Mouse (Mus musculus) hindbrain, embryonic 14.5 days (tissue): ENCODE measurements at regions not wholly inside any gene's neighbourhood (a gene's known extent, or its start where the extent isn't known, plus 50 kb on each side); places are given as distances from the start of the nearest gene placed in this dataset.
"Not testable (repeated sequence)": the region's sequence is repeated elsewhere in the genome, so short reads cannot be mapped to it uniquely, and the experiment has no call there.

Experiments used
- ATAC-seq: fragments of 200-750 bp; cut with Nextera tagmentation; 2 replicates; pipeline ENCODE4 v1.8.0; 2017; ENCODE audit warnings: moderate number of reproducible peaks, mild to moderate bottlenecking, moderate TSS enrichment, moderate library complexity; ENCODE audit not compliant: low FRiP score
- DNase-seq: peaks from one replicate; pipeline ENCODE4 v3.0.0-alpha.2; 2015; ENCODE audit warnings: low spot score
- H3K27ac ChIP-seq: fragments of 300-500 bp; sonication (generic); 2 replicates; pipeline ENCODE4 v1.5.1; 2014; ENCODE audit warnings: mild to moderate bottlenecking, moderate library complexity
- H3K27me3 ChIP-seq: fragments of 300-500 bp; sonication (generic); 2 replicates; pipeline ENCODE4 v1.6.1; 2014; ENCODE audit warnings: mild to moderate bottlenecking, low read length, mixed read lengths; ENCODE audit not compliant: control insufficient read depth, insufficient read depth
- H3K36me3 ChIP-seq: fragments of 300-500 bp; sonication (generic); replicated peaks from 2 replicates; pipeline ENCODE4 v1.6.1; 2014; ENCODE audit not compliant: control insufficient read depth, insufficient read depth
- H3K4me1 ChIP-seq: fragments of 300-500 bp; sonication (generic); replicated peaks from 2 replicates; pipeline ENCODE4 v1.6.1; 2014; ENCODE audit warnings: antibody characterized with exemption, low read length, mixed read lengths; ENCODE audit not compliant: control insufficient read depth, insufficient read depth
- H3K4me2 ChIP-seq: fragments of 300-500 bp; sonication (generic); replicated peaks from 2 replicates; pipeline ENCODE4 v1.6.1; 2014; ENCODE audit warnings: mild to moderate bottlenecking, moderate library complexity
- H3K4me3 ChIP-seq: fragments of 300-500 bp; sonication (generic); replicated peaks from 2 replicates; pipeline ENCODE4 v1.5.1; 2014; ENCODE audit warnings: mild to moderate bottlenecking, low read length
- H3K9ac ChIP-seq: fragments of 300-500 bp; sonication (generic); 2 replicates; pipeline ENCODE4 v1.6.1; 2014
- H3K9me3 ChIP-seq: fragments of 300-500 bp; sonication (generic); 2 replicates; pipeline ENCODE4 v1.6.1; 2016; ENCODE audit warnings: low read length; ENCODE audit not compliant: control insufficient read depth
- WGBS: fragments of 180-500 bp; shearing (Covaris S2); extraction: QIAGEN DNeasy Blood & Tissue Kit; methylation state at CpG from one replicate; pipeline ENCODE4 v1.1.7; 2014; 5-methylcytosine and 5-hydroxymethylcytosine counted together

DNA sequence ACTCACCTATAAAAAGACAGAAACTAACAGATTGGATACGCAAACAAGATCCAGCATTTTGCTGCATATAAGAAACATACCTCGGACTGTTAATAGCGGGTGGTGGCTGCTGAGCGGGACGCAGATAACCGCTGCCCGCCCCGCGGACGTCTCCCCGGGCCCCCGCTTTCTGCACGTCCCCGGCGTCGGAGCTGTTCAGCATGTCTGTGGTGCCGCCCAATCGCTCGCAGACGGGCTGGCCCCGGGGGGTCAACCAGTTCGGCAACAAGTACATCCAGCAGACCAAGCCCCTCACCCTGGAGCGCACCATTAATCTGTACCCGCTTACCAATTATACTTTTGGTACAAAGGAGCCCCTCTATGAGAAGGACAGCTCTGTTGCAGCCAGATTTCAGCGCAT lies 682.4 kb upstream of the Agtr1b start:
- not testable (repeated sequence) for ATAC-seq, H3K27me3 ChIP-seq, H3K27ac ChIP-seq, H3K9me3 ChIP-seq, DNase-seq, H3K4me1 ChIP-seq, H3K4me3 ChIP-seq, H3K9ac ChIP-seq, H3K36me3 ChIP-seq, H3K4me2 ChIP-seq
- WGBS: 70% methylated on average over 15 of the region's 25 CpGs

GRCm38 (mm10) chr3:21045981-21046380 lies 679.0 kb upstream of the Agtr1b start:
- H3K27me3 ChIP-seq: no peaks in the 10 kb centered on the region
- H3K9ac ChIP-seq: no peak overlapping the region
- H3K36me3 ChIP-seq: no peaks in the 10 kb centered on the region
- H3K27ac ChIP-seq: no peak overlapping the region
- H3K4me3 ChIP-seq: no peak overlapping the region
- DNase-seq: no peak
- no peak for ATAC-seq
- 84% methylated on average over 3 of the region's 3 CpGs for WGBS
- no peaks in the 10 kb centered on the region for H3K4me1 ChIP-seq
- no peaks in the 10 kb centered on the region for H3K9me3 ChIP-seq
- no peak overlapping the region for H3K4me2 ChIP-seq

DNA sequence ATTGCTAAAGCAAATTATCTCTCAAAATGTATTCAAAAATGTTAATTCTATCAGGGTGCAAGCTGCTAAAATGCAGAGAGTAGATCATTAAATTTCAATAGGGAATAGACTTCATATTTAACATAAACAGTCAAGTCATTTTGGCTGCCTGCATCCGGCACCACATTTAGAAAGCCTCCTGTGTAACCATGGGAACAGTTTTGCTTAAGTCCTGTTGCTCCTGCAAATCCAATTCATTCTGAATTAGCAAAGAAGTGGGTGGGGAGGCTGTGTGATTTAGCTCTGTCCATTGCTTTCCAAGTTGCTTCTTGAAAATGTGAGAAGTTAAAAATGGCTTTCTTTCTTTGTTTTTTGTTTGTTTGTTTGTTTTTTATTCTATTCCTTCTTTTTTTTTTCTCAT lies 658.9 kb upstream of the Agtr1b start:
- ATAC-seq (no peak), DNase-seq (peak; percentile 24)
- H3K4me2 ChIP-seq: no peak overlapping the region

DNA sequence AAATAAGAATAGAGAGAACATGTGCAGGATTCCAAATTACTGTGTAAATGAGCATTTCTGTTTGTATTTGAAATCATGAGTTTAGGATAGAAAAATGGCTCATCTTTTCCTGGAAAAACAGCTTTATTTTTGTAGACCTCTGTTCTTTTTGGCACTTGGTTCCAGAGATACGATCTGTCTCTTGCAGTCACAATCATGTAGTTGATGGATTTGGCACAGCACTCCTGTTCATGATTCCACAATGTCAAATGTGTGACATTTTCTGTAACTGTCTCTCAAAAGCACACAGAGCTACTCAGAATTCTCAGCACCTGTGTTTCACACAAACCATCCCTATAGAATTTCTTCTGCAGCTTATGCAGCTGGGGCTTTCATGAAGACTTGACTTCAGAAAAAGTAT lies 654.0 kb upstream of the Agtr1b start:
- Histone ChIP-seq H3K36me3 (no peaks in the 10 kb centered on the region), H3K4me2 (no peak overlapping the region), H3K4me3 (no peak overlapping the region), H3K9ac (no peak overlapping the region), H3K27me3 (no peaks in the 10 kb centered on the region), H3K4me1 (no peaks in the 10 kb centered on the region), H3K27ac (no peak overlapping the region), H3K9me3 (no peaks in the 10 kb centered on the region)
- ATAC-seq: no peak
- DNase-seq: no peak
- 74% methylated on average over 1 of the region's 1 CpGs for WGBS

More for the DNA sequence above, 658.9 kb upstream of the Agtr1b start:
- H3K27ac ChIP-seq: no peak overlapping the region
- H3K4me1 ChIP-seq: no peaks in the 10 kb centered on the region
- no peaks in the 10 kb centered on the region for H3K36me3 ChIP-seq
- no peaks in the 10 kb centered on the region for H3K9me3 ChIP-seq
- H3K9ac ChIP-seq: no peak overlapping the region
- no peak overlapping the region for H3K4me3 ChIP-seq
- H3K27me3 ChIP-seq: no peaks in the 10 kb centered on the region
- 17% methylated on average over 1 of the region's 1 CpGs for WGBS

GRCm38 (mm10) chr3:21020297-21020696 lies 653.3 kb upstream of the Agtr1b start:
- no peak overlapping the region for H3K4me3 ChIP-seq
- no peak overlapping the region for H3K4me2 ChIP-seq
- no peaks in the 10 kb centered on the region for H3K27me3 ChIP-seq
- no peak for DNase-seq
- H3K36me3 ChIP-seq: no peaks in the 10 kb centered on the region
- no peak for ATAC-seq
- no peaks in the 10 kb centered on the region for H3K9me3 ChIP-seq
- H3K9ac ChIP-seq: no peak overlapping the region
- H3K4me1 ChIP-seq: no peaks in the 10 kb centered on the region
- no peak overlapping the region for H3K27ac ChIP-seq

DNA sequence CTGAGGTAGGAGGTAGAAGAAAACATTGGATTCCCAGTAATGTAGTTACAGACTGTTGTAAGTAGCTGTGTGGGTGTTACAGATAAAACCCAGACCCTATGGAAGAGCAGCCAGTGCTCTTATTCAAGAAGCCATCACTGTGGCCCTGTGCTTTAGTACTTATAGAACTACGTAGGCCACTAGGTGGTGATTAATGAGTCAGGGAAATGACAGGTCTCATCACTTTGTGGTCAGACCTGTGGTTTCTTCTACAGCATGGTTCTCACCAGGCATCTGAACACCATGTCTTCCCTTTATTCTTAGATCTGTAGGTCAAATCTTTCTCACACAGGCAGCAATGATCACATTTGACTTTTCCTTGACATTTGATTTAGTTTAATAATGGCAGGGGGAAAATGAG lies 642.7 kb upstream of the Agtr1b start:
- DNase-seq: no peak
- Histone ChIP-seq H3K4me1 (no peaks in the 10 kb centered on the region), H3K4me3 (no peak overlapping the region), H3K9ac (no peak overlapping the region), H3K9me3 (no peaks in the 10 kb centered on the region), H3K27me3 (no peaks in the 10 kb centered on the region), H3K36me3 (no peaks in the 10 kb centered on the region), H3K27ac (no peak overlapping the region), H3K4me2 (no peak overlapping the region)
- 75% methylated on average over 1 of the region's 1 CpGs for WGBS
- no peak for ATAC-seq

GRCm38 (mm10) chr3:20998295-20998694 lies 631.3 kb upstream of the Agtr1b start:
- no peak overlapping the region for H3K27ac ChIP-seq
- no peaks in the 10 kb centered on the region for H3K4me1 ChIP-seq
- H3K4me2 ChIP-seq: no peak overlapping the region
- no peaks in the 10 kb centered on the region for H3K27me3 ChIP-seq
- no peaks in the 10 kb centered on the region for H3K9me3 ChIP-seq
- H3K4me3 ChIP-seq: no peak overlapping the region
- no peak for ATAC-seq
- no peaks in the 10 kb centered on the region for H3K36me3 ChIP-seq
- no peak overlapping the region for H3K9ac ChIP-seq
- no peak for DNase-seq

- H3K27ac ChIP-seq: no peak overlapping the region
These were observed 622.6 kb upstream of the Agtr1b start for GRCm38 (mm10) chr3:20989486-20989970.

DNA sequence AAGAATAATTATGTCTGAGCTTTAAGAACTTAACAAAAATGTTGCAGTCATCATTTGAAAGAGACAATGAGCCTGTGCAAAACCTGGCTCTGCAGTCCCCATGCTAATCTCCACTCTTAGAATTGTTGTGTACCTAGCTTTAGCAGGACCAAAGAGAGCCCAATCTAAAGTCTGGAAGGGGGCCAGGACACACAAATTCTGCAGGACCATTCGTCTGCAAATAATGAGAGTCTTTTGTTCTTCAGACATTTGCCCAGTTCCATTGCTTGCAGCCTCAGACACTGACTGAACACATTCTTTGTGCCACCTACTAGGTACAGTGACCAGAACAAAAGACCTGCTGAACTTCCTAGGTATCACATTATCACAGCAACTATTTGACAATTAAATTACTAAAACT lies 620.0 kb upstream of the Agtr1b start:
- 0% methylated on average over 1 of the region's 1 CpGs for WGBS
- Histone ChIP-seq H3K9ac (no peak overlapping the region), H3K9me3 (peaks cover 10% of the 10 kb centered on the region), H3K27ac (peak overlapping the region; percentile 22), H3K4me3 (no peak overlapping the region), H3K27me3 (no peaks in the 10 kb centered on the region), H3K4me2 (0 out of 2 replicates have a peak overlapping the region, but pooled peaks have one; percentile 15), H3K4me1 (peaks cover 16% of the 10 kb centered on the region), H3K36me3 (no peaks in the 10 kb centered on the region)
- DNase-seq (peak; percentile 57), ATAC-seq (peak; percentile 47; the same call in 1 of the 2 replicates)

More at GRCm38 (mm10) chr3:20989486-20989970, 622.6 kb upstream of the Agtr1b start:
- H3K4me3 ChIP-seq: no peak overlapping the region
- ATAC-seq: no peak
- H3K9ac ChIP-seq: no peak overlapping the region
- 63% methylated on average over 2 of the region's 2 CpGs for WGBS
- no peaks in the 10 kb centered on the region for H3K36me3 ChIP-seq
- H3K27me3 ChIP-seq: no peaks in the 10 kb centered on the region
- H3K4me2 ChIP-seq: no peak overlapping the region
- H3K4me1 ChIP-seq: peaks cover 16% of the 10 kb centered on the region
- H3K9me3 ChIP-seq: peaks cover 10% of the 10 kb centered on the region
- DNase-seq: no peak

DNA sequence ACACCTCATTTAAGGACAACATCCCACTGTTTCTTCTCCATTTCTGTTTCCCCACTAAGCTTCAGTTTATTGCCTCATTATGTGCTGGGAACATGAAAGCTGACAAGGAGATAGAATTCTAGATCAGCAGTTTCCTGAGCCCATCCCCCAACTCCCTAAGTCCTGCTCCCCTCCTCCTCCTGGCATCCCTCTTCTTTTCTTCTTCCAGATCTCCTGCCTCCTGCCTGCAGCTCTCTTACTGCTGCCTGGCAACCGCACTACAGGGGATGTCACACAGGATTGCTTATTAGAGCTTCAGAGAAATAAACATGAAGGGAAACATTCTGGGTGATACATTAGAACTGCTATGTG lies 619.4 kb upstream of the Agtr1b start:
- peaks cover 6% of the 10 kb centered on the region for H3K9me3 ChIP-seq
- H3K4me2 ChIP-seq: peak overlapping the region; percentile 15; the same call in 1 of the 2 replicates
- peaks cover 16% of the 10 kb centered on the region for H3K4me1 ChIP-seq
- no peak overlapping the region for H3K9ac ChIP-seq
- ATAC-seq (peak; percentile 93), DNase-seq (peak; percentile 65)
- H3K36me3 ChIP-seq: no peaks in the 10 kb centered on the region
- no peak overlapping the region for H3K4me3 ChIP-seq
- H3K27me3 ChIP-seq: no peaks in the 10 kb centered on the region
- peak overlapping the region; percentile 22 for H3K27ac ChIP-seq
- 3% methylated on average over 1 of the region's 1 CpGs for WGBS
